Mouse (Mus musculus): Measurements from ENCODE around the gene Phpt1. TPM values are rescaled to one million over a fixed set of nuclear protein-coding genes. Genes with fewer than 3 reads are reported as not detected.
"Not testable (repeated sequence)": the region's sequence is repeated elsewhere in the genome, so short reads cannot be mapped to it uniquely, and the experiment has no call there.

The Phpt1 gene
- polyA plus RNA-seq, 1 experiment from 2014 or later = 189 TPM

DNA sequence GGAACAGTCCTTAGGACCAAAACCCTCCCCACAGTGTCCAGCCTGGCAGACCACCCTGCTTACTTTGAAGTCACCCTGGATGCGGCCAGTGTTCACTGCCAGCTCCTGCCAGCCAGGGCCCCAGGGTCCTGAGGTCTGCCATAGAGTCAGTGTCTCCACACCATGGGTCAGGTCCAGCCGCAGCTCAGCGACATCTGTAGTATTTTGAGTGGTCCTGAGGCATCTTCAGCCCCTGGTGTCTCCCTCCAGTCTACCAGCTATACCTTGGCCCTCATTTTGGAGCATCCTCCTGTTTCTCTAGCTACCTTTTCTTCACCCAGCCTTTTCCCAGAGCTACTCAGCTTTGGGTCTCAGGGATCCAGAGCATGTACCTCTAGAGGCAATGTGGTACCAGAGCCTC lies 5.7 kb downstream of the Phpt1 start:
- no peak for DNase-seq (ENCODE audit: low spot score)
- no peaks in the 10 kb centered on the region for H3K9me3 ChIP-seq
- H3K27me3 ChIP-seq (ENCODE audit: insufficient read depth, poor library complexity, severe bottlenecking) = no peaks in the 10 kb centered on the region
- peaks cover 88% of the 10 kb centered on the region for H3K36me3 ChIP-seq
- H3K4me3 ChIP-seq = no peak overlapping the region
- H3K27ac ChIP-seq = no peak overlapping the region
- peaks cover 24% of the 10 kb centered on the region for H3K4me1 ChIP-seq (replicated peaks)
- WGBS = 96% methylated on average over 3 of the region's 3 CpGs

DNA sequence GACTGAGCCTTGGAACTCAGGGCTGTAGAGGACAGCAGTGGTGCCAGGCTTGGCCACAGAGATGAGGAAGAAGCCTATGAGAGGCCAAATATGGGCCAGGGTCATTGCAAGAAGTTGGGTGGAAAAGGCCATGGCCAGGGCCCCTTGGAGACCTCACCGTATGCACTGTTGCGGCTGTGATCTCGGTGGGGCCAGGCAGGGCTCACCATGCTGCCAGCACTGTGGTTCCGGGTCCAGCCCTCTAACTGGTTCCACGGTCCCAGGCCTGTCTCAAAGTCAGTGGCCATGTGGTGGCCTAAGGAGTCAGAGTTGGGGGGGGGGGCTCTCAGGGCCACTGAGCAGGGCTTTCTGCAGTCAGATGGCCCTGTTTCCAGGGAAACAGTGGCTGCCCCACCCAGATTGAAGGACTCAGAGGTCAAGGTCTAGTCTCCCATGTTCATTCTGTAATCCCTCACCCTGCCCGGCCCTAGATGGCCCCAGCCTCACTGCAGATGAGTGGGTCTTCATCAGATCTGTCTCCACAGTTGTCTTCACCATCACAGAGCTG lies 6.5 kb downstream of the Phpt1 start:
- no peak overlapping the region for H3K4me3 ChIP-seq
- WGBS = 88% methylated on average over 6 of the region's 6 CpGs
- peaks cover 16% of the 10 kb centered on the region for H3K4me1 ChIP-seq (replicated peaks)
- H3K27me3 ChIP-seq (ENCODE audit: insufficient read depth, poor library complexity, severe bottlenecking) = no peaks in the 10 kb centered on the region
- H3K36me3 ChIP-seq = peaks cover 95% of the 10 kb centered on the region
- DNase-seq (ENCODE audit: low spot score) = no peak
- H3K27ac ChIP-seq = no peak overlapping the region
- no peaks in the 10 kb centered on the region for H3K9me3 ChIP-seq

DNA sequence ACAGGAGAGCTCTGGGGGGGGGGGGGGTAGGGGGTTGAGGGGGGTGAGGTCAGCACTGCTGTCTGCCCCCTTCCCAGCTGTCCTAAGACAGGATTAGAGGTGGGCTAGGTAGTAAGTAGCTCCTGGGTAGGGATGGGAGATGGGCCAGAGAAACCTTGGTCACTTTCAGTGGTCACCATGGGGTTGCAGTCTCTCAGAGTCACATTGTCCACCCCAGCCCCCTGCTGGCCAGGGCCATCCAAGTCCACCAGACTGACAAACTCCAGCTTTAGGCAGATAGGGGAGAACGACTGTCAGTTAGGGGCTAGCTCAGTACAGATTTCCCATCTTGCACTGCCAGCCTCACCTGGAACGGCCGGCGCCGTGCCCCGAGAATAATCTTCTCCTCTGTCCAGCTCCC lies 8.5 kb downstream of the Phpt1 start:
- no peaks in the 10 kb centered on the region for H3K9me3 ChIP-seq
- no peak for DNase-seq (ENCODE audit: low spot score)
- H3K27ac ChIP-seq = no peak overlapping the region
- no peaks in the 10 kb centered on the region for H3K27me3 ChIP-seq (ENCODE audit: insufficient read depth, poor library complexity, severe bottlenecking)
- H3K4me1 ChIP-seq (replicated peaks) = 0 out of 2 replicates have a peak, but pooled peaks cover 5% of the 10 kb centered on the region
- 89% methylated on average over 6 of the region's 6 CpGs for WGBS
- H3K4me3 ChIP-seq = no peak overlapping the region
- H3K36me3 ChIP-seq = peaks cover 99% of the 10 kb centered on the region

DNA sequence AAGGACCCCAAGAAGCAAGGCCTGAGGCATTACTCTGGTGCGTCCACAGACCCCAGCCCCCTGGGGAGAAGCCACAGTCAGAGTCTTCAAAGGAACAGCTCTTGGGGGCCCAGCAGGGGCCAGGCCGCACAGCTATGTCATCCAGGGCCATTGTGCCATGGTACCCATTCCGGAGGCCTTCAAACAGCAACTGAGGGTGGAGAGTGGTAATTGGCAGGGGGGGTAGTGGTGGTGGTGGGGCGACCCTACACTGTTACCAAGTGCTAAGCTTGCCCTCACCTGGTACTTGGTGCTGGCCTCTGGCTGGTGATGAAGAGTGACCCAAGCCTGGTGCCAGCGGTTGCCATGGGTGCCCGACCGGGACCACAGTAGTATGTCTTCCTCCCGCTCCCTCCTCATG lies 9.3 kb downstream of the Phpt1 start:
- H3K27ac ChIP-seq = no peak overlapping the region
- H3K4me3 ChIP-seq = no peak overlapping the region
- no peak for DNase-seq (ENCODE audit: low spot score)
- H3K36me3 ChIP-seq = peaks cover 100% of the 10 kb centered on the region
- 0 out of 2 replicates have a peak, but pooled peaks cover 5% of the 10 kb centered on the region for H3K4me1 ChIP-seq (replicated peaks)
- no peaks in the 10 kb centered on the region for H3K27me3 ChIP-seq (ENCODE audit: insufficient read depth, poor library complexity, severe bottlenecking)
- 92% methylated on average over 8 of the region's 8 CpGs for WGBS
- H3K9me3 ChIP-seq = no peaks in the 10 kb centered on the region

DNA sequence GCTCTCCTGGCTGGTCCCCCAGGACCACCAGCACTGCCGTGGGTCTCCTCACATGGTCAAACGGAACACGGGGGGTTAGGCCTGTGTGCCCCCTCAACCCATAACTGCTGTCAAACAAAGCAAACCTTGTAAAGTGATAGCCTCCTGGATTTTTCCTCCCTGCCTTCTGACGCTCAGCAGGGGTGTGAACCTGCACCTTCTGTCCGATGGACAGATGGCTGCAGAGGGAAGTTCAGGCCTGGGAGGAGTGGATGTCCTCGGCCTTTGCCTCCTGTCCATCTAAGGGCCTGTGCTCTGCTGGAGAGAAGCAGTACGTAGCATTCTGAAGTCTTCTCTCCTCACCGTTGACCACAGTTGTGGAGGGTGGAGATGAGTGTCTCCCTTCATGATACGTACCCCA lies 13.1 kb downstream of the Phpt1 start:
- Histone ChIP-seq H3K36me3 (peaks cover 72% of the 10 kb centered on the region), H3K9me3 (no peaks in the 10 kb centered on the region), H3K27me3 (ENCODE audit: insufficient read depth, poor library complexity, severe bottlenecking) (no peaks in the 10 kb centered on the region), H3K27ac (no peak overlapping the region), H3K4me3 (no peak overlapping the region), H3K4me1 (replicated peaks) (peaks cover 22% of the 10 kb centered on the region)
- DNase-seq (ENCODE audit: low spot score) = no peak
- WGBS = 81% methylated on average over 9 of the region's 9 CpGs

DNA sequence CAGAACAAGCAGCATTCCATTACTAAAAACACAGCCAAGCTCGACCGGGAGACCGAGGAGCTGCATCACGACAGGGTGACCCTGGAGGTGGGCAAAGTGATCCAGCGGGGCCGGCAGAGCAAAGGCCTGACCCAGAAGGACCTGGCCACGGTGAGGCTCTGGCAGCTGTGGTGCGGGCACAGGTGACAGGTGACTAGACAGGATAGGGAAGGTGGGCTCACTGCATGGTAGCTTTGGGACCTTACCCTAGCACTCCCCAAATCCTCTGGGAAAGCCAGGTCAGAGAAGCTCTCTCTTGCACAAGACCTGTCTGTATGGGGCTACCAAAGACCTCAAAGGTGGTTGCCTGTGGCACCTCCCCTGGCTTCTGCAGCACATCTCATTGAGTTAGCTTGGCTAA lies 14.5 kb downstream of the Phpt1 start:
- peaks cover 30% of the 10 kb centered on the region for H3K4me1 ChIP-seq (replicated peaks)
- peak overlapping the region; percentile 9; the same call in 1 of the 2 replicates for H3K4me3 ChIP-seq
- H3K27ac ChIP-seq = no peak overlapping the region
- no peaks in the 10 kb centered on the region for H3K9me3 ChIP-seq
- DNase-seq (ENCODE audit: low spot score) = no peak
- no peaks in the 10 kb centered on the region for H3K27me3 ChIP-seq (ENCODE audit: insufficient read depth, poor library complexity, severe bottlenecking)
- peaks cover 58% of the 10 kb centered on the region for H3K36me3 ChIP-seq
- WGBS = 92% methylated on average over 8 of the region's 8 CpGs

DNA sequence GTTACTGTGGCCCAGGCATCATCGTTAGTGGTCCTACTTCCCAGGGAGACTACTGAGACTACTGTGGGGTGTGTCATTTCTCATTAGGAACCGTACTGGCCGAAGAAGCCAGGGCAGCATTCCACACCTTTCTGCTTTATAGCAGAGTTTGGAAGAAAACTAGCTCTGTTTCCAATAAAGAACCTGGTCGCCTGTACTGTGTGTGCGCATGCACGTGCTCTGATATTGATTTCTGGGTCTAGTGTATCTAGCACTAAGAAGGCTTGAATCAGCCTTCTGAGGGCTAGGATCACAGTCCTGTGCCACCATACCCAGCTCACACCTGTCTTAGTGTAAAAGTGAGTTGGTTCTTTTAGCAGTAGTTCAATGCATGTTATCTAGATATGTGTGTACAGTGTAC lies 16.2 kb downstream of the Phpt1 start:
- no peaks in the 10 kb centered on the region for H3K9me3 ChIP-seq
- H3K4me1 ChIP-seq (replicated peaks) = peaks cover 30% of the 10 kb centered on the region
- peak overlapping the region; percentile 95; the same call in 1 of the 2 replicates for H3K27ac ChIP-seq
- no peak for DNase-seq (ENCODE audit: low spot score)
- WGBS = 85% methylated on average over 6 of the region's 6 CpGs
- peaks cover 40% of the 10 kb centered on the region for H3K36me3 ChIP-seq
- H3K27me3 ChIP-seq (ENCODE audit: insufficient read depth, poor library complexity, severe bottlenecking) = no peaks in the 10 kb centered on the region
- H3K4me3 ChIP-seq = peak overlapping the region; percentile 99

DNA sequence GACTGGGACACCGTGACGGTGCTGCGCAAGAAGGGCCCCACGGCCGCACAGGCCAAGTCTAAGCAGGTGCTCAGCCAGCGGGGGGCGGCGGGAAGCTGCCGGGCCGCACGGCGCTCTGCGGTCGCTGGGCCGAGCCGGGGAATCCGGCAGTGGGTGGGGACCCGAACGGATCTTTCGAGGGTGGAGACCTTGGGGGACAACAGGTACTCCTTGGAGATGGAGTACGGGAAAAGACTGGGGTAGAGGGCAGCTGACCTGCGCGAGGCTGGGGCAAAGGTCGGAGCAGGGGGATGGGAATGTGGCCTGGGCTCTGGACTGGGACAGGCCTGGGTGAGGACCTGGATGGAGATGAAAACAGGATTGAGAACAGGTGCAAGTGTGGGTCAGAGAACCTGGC lies 17.1 kb downstream of the Phpt1 start:
- Histone ChIP-seq H3K4me3 (peak overlapping the region; percentile 99), H3K27me3 (ENCODE audit: insufficient read depth, poor library complexity, severe bottlenecking) (no peaks in the 10 kb centered on the region), H3K9me3 (no peaks in the 10 kb centered on the region), H3K4me1 (replicated peaks) (peaks cover 30% of the 10 kb centered on the region), H3K36me3 (peaks cover 32% of the 10 kb centered on the region), H3K27ac (peak overlapping the region; percentile 95)
- DNase-seq (ENCODE audit: low spot score) = no peak
- whole genome bisulfite sequencing = under 1% methylated on average over 24 of the region's 24 CpGs

DNA sequence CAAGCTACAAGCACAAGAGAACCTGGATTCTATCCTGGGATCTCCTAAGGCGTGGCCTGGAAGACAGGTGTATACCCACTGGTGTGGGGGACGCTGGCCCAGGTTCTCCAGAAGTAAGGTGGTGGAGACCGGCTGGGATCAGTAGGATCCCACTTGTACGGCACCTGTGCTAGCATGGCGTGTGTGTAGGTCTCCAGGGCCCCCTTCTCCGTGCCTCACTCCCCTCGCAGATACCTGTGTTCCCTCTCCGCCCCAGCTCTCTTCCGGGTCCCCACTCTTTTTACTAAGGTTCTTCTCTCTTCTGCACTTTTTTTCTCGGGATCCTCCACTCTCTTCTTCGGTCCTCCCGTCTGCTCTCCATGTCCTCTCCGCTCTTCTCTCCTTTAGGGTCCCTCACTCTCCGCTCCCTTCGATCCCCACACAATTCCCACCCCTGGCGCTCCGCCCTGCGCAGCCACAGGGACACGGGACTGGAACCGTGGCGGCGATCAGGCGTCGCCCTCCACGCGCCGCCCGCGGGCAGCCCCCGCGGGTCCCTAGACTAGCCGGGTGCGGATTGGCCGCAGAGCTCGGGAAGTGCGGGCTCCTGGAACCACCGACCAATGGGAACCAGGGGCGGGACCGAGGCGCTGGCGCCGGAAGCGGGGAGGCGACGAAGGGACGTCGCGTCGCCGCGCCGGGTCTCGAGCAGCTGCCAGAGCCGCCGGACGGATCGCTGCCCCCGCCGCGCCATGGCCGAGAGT lies 17.6 kb downstream of the Phpt1 start, which contains the start of gene Edf1:
Gene Edf1 (plus strand): TSS at position 627 of the 743 bp plus-strand sequence.
- DNase-seq (ENCODE audit: low spot score) = peak; percentile 95
- Histone ChIP-seq H3K36me3 (peaks cover 26% of the 10 kb centered on the region), H3K27ac (peak within 1 kb of the TSS; percentile 95), H3K27me3 (ENCODE audit: insufficient read depth, poor library complexity, severe bottlenecking) (no peaks in the 10 kb centered on the region), H3K4me1 (replicated peaks) (peaks cover 30% of the 10 kb centered on the region), H3K4me3 (peak within 1 kb of the TSS; percentile 99), H3K9me3 (no peaks in the 10 kb centered on the region)
- under 1% methylated on average over 61 of the region's 61 CpGs for WGBS

DNA sequence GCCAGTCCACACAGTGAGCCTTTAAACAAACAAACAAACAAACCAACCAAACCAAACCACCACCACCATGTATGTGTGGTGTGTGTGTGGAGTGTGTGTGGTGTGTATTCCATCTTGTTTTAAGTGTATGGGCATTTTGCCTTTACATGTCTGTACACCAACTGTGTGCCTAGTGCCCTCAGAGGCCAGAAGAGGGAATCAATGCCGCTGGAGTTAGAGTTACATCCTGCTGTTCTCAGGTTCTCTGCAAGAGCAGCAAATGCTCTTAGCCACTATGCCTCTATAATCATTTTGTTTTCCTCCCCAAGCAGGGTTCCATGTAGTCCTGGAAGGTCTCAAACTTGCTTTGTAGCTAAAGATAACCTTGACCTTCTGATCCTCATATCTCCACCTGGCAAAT lies 18.7 kb downstream of the Phpt1 start:
- 51% methylated on average over 1 of the region's 1 CpGs for WGBS
- DNase-seq (ENCODE audit: low spot score) = no peak
- Histone ChIP-seq H3K27ac (no peak overlapping the region), H3K27me3 (ENCODE audit: insufficient read depth, poor library complexity, severe bottlenecking) (no peaks in the 10 kb centered on the region), H3K9me3 (no peaks in the 10 kb centered on the region), H3K4me3 (no peak overlapping the region), H3K36me3 (peaks cover 15% of the 10 kb centered on the region), H3K4me1 (replicated peaks) (peaks cover 30% of the 10 kb centered on the region)

DNA sequence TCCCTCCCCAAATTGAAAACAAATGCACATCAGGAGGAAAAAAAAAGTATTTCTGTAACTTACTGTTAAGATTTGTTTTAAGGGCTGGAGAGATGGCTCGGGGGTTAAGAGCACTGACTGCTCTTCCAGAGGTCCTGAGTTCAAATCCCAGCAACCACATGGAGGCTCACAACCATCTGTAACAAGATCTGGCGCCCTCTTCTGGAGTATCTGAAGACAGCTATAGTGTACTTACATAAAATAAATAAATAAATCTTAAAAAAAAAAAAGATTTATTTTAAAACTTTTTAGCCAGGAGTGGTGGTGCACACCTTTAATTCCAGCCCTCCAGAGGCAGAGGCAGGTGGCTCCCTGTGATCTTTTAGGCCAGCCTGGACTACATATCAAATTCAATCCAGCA lies 19.5 kb downstream of the Phpt1 start:
- peaks cover 30% of the 10 kb centered on the region for H3K4me1 ChIP-seq (replicated peaks)
- not testable (repeated sequence) for H3K4me3 ChIP-seq; DNase-seq (ENCODE audit: low spot score); H3K36me3 ChIP-seq; H3K27ac ChIP-seq; H3K27me3 ChIP-seq (ENCODE audit: insufficient read depth, poor library complexity, severe bottlenecking); H3K9me3 ChIP-seq
- WGBS = 53% methylated on average over 2 of the region's 2 CpGs

DNA sequence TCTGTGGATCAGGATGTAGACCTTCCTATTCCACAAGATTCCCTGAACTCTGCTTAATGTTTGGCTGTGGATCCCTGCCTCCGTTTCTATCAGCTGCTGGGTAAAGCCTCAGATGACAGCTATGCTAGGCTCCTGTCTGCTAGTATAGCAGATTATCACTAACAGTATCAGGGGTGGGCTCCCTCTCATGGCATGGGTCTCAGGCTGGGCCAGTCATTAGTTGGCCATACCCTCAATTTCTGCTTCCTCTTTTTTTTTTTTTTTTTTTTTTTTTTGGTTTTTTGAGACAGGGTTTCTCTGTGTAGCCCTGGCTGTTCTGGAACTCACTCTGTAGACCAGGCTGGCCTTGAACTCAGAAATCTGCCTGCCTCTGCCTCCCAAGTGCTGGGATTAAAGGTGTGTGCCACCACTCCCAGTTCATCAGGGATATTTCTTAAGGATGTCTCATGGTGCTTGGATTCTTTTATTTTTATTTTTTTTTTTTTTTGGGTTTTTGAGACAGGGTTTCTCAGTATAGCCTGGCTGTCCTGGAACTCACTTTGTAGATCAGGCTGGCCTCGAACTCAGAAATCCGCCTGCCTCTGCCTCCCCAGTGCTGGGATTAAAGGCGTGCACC lies 21.7 kb downstream of the Phpt1 start:
- not testable (repeated sequence) for H3K36me3 ChIP-seq; H3K4me3 ChIP-seq; DNase-seq (ENCODE audit: low spot score); H3K27ac ChIP-seq; H3K9me3 ChIP-seq; H3K27me3 ChIP-seq (ENCODE audit: insufficient read depth, poor library complexity, severe bottlenecking)
- 85% methylated on average over 4 of the region's 4 CpGs for WGBS
- H3K4me1 ChIP-seq (replicated peaks) = peaks cover 19% of the 10 kb centered on the region

DNA sequence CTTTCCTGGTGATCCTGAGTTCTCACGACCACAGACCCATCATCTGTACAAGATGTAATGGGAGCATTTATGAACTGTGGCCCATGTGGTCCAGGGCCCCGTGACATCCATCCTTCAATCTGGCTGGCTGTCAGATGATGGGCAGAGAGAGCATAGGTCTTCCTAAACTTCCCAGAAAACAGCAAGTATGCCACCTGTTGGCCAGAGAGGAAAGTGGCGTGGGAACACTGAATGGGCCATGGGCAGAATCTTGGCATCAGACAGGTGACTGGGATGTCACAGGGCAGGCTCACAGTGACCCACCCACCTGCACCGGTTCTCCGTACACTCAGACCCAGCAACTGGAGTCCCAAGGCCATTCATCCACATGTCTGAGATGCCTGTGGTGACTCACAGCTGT lies 23.8 kb downstream of the Phpt1 start:
- Histone ChIP-seq H3K27me3 (ENCODE audit: insufficient read depth, poor library complexity, severe bottlenecking) (no peaks in the 10 kb centered on the region), H3K9me3 (no peaks in the 10 kb centered on the region), H3K27ac (no peak overlapping the region), H3K4me1 (replicated peaks) (peaks cover 8% of the 10 kb centered on the region), H3K36me3 (no peaks in the 10 kb centered on the region), H3K4me3 (no peak overlapping the region)
- WGBS = 41% methylated on average over 5 of the region's 5 CpGs
- no peak for DNase-seq (ENCODE audit: low spot score)
